Mouse (Mus musculus) CD4-positive, CD25-positive, alpha-beta regulatory T cell, adult 4 months (primary cell): Measurements from ENCODE around the gene Rpl27a. TPM values are rescaled to one million over a fixed set of nuclear protein-coding genes. Genes with fewer than 3 reads are reported as not detected.

Experiments
- ATAC-seq: one replicate; pipeline ENCODE4 v1.8.0; 2017
- polyA plus RNA-seq, 2 experiments: library from polyadenylated mRNA; unstranded; fragments of 100-300 nt; shearing (Covaris generic); gene quantifications; one replicate each; pipeline ENCODE4 v1.2.1; 2017

Gene Rpl27a
- polyA plus RNA-seq, 2 experiments from 2014 or later, result 210 to 315 TPM

- ATAC-seq, result no peak
Measured at GRCm38 (mm10) chr7:109566327-109566726, 47.4 kb downstream of the Rpl27a start.

DNA sequence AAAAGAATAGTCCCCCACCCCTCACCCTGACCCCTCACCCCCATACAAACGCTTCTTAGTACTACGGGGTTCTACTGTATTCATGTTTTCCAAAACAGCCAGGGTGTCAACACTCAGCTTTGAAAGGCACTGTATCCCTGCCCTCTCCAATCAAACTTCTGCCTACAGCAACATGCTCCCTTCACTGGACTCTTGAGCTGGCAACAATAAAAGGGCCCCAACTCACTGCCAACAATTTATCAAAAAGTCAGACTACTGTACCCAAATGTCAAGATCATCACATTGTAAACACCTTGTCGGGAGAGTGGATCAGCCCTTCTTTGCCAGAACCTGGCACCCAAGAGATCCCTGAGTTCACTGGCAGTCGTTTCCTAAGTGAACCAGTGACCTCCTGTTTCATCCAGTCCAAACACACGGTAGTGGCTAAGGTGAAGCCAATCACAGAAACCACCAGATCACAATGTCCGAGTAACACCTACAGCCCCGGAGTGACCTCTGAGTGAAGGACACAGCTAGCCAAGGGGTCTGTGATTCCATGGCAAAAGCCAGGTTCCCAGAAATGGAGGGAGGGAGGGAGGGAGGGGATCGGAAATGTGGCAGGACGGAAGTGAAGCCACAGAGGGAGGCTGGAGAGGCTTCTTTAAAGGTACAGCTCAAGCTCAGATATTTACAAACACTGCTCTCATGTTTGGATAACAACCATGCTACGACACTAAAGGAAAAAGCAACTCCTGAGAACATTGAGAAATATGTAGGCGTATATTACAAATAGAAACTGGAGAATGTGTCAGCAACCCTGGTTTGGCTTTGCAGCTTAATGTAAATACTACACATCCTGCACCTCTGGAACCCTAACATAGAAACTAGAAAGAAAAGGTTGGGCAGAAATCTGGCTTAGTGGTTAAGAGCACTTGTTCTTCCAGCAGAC lies 48.2 kb downstream of the Rpl27a start:
- ATAC-seq, result no peak

DNA sequence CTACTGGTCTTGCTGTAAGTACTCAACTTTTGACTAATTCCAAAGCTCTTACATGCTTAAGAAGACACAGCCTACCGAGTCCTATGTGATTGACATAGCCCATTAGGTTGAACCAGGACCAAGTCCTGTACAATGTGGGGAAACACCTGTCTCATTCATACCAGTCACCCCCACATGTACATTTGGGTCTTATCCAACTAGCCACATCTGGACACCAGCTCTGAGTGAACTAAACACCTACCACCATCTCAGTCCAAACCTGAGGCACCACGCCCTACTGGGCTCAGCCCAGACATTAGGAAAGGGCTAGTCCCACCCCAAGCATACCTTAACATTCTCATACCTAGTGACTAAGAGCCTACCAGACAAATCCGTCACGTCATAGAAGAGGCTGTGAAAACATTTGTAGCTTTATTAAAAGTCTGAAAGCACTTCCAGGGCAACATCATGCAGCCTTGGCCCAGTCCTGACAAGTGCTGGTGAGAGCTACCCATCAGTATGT lies 49.5 kb downstream of the Rpl27a start:
- no peak for ATAC-seq

Other genes with a start within 250 kb of the Rpl27a start
- not detected for gene Stk33, start 80.1 kb upstream of the Rpl27a start, polyA plus RNA-seq
- gene Trim66, start 11.0 kb upstream of the Rpl27a start, polyA plus RNA-seq, result not detected
- gene St5, start 184.5 kb downstream of the Rpl27a start, polyA plus RNA-seq, result 1 to 10 TPM; 1.8 to 3.9 TPM
- 10 to 100 TPM; 28.6 to 32.8 TPM for gene Akip1, start 184.5 kb downstream of the Rpl27a start, polyA plus RNA-seq
- gene BC051019, start 204.7 kb downstream of the Rpl27a start, polyA plus RNA-seq, result under 1 TPM in 1 of 2 experiments, not detected in 1; 0.38 TPM
- gene Ascl3, start 212.6 kb downstream of the Rpl27a start, polyA plus RNA-seq, result not detected
- 100 to 1,000 TPM in 1 of 2 experiments, 10 to 100 TPM in 1; 83.6 to 102 TPM for gene Tmem9b, start 233.7 kb downstream of the Rpl27a start, polyA plus RNA-seq